Comparison of ENCODE assay signal across 15 mouse cellular contexts in the genomic region with DNA sequence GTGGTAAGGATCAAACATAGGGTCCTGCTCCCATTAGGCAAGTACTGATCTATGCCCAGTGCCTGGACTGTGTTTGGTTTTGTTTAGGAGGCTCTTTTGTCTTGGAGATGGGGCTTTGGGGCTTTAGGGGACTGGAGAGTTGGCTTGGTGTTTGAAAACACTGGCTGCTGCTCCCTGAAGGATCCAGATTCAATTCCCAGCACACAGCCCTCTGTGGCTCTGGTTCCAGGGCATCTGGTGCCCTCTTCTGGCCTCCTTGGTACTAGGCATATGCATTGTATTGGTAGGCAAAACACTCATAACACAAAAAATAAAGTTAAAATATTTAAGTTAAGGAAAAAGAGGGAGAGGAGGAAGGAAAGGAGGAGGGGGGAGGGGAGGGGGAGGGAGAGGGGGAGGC. TPM values are rescaled to one million over a fixed set of nuclear protein-coding genes. Genes with fewer than 3 reads are reported as not detected.
DNase-seq lines count a peak whose midpoint lies in the region; ATAC-seq and TF ChIP-seq lines count a peak whose summit lies in the region.
"Had no signal": no experiment of that assay in that cellular context is flagged by ENCODE, and none has a peak within 500 bp of the region (broad histone marks: within the 10 kb centered on the region; RNA-seq: fewer than 3 reads in every experiment).

No protein-coding gene starts in this region.

- no peak for TF ChIP-seq POLR2A in brain, embryonic 14.5 days (IDR thresholded peaks at IDR 0.05; ENCODE audit: borderline replicate concordance, extremely low read depth, insufficient read depth, insufficient read length, poor library complexity, severe bottlenecking)

- H3K36me3 ChIP-seq in hindbrain, postnatal 0 days (ENCODE audit: insufficient read depth, low read length): no peaks in the 10 kb centered on the region
- H3K36me3 ChIP-seq in hindbrain, embryonic 14.5 days (replicated peaks; ENCODE audit: control insufficient read depth, insufficient read depth): no peaks in the 10 kb centered on the region
- H3K36me3 ChIP-seq: hindbrain, embryonic 10.5 days had no signal

- no peak overlapping the region for H3K27ac ChIP-seq in hindbrain, postnatal 0 days
- H3K27ac ChIP-seq in hindbrain, embryonic 14.5 days: no peak overlapping the region
- H3K27ac ChIP-seq: hindbrain, embryonic 10.5 days; macrophage had no signal

- no peak for DNase-seq in hindbrain, postnatal 0 days (ENCODE audit: low spot score)
- DNase-seq in hindbrain, embryonic 14.5 days (ENCODE audit: low spot score): no peak
- DNase-seq in thymus, postnatal 14 days: peak; percentile 21
- DNase-seq in thymus, adult 18-20 months: no peak
- no peak for DNase-seq in brain, embryonic 14.5 days (ENCODE audit: low read depth)
- peak; percentile 2 to 11 for DNase-seq in thymus, postnatal 36 days
- no peak for DNase-seq in testis, postnatal 10 days (ENCODE audit: low spot score)
- DNase-seq: cerebellum, postnatal 25 days; gastrocnemius, postnatal 25 days; layer of hippocampus, postnatal 36 days; right cerebral cortex, postnatal 14 days had no signal

- no peak overlapping the region for H3K4me2 ChIP-seq in hindbrain, postnatal 0 days (ENCODE audit: low read depth, low read length)
- no peak overlapping the region for H3K4me2 ChIP-seq in hindbrain, embryonic 14.5 days (replicated peaks)

- 0 out of 2 replicates have a peak, but pooled peaks have one; percentile 8 for TF ChIP-seq CTCF in hindbrain, postnatal 0 days (IDR thresholded peaks at IDR 0.05; ENCODE audit: low read depth)
- TF ChIP-seq CTCF in brain, embryonic 14.5 days (IDR thresholded peaks at IDR 0.05; ENCODE audit: borderline replicate concordance, extremely low read depth, insufficient read depth, insufficient read length): peak; percentile 8; the same call in 1 of the 2 replicates

- no peak for ATAC-seq in hindbrain, postnatal 0 days
- ATAC-seq in hindbrain, embryonic 14.5 days (ENCODE audit: low FRiP score): no peak
- no peak for ATAC-seq in activated CD4-positive, CD25-positive, alpha-beta regulatory T cell, adult 4 months

- H3K27me3 ChIP-seq in hindbrain, postnatal 0 days (ENCODE audit: insufficient read depth, low read length): no peaks in the 10 kb centered on the region
- H3K27me3 ChIP-seq in hindbrain, embryonic 14.5 days (ENCODE audit: control insufficient read depth, insufficient read depth, low read length): no peaks in the 10 kb centered on the region

- H3K9me3 ChIP-seq in hindbrain, postnatal 0 days (ENCODE audit: low read length): no peaks in the 10 kb centered on the region
- H3K9me3 ChIP-seq in hindbrain, embryonic 14.5 days (ENCODE audit: control insufficient read depth, low read length): no peaks in the 10 kb centered on the region
- H3K9me3 ChIP-seq: hindbrain, embryonic 10.5 days had no signal

- H3K9ac ChIP-seq in hindbrain, postnatal 0 days (replicated peaks; ENCODE audit: low read length): no peak overlapping the region
- H3K9ac ChIP-seq in hindbrain, embryonic 14.5 days: no peak overlapping the region

- no peaks in the 10 kb centered on the region for H3K4me1 ChIP-seq in hindbrain, postnatal 0 days (ENCODE audit: insufficient read depth, low read length)
- H3K4me1 ChIP-seq in hindbrain, embryonic 14.5 days (replicated peaks; ENCODE audit: control insufficient read depth, insufficient read depth, low read length): no peaks in the 10 kb centered on the region
- H3K4me1 ChIP-seq: hindbrain, embryonic 10.5 days had no signal

- H3K4me3 ChIP-seq in hindbrain, postnatal 0 days (ENCODE audit: low read length): no peak overlapping the region
- no peak overlapping the region for H3K4me3 ChIP-seq in hindbrain, embryonic 14.5 days (replicated peaks; ENCODE audit: low read length)
- H3K4me3 ChIP-seq: erythroblast, embryonic 14.5 days; hindbrain, embryonic 10.5 days had no signal

RNA-seq across cellular contexts. Expression of a gene that starts 29.6 kb away (rescaled TPM):
- total RNA-seq in hindbrain, postnatal 0 days (2014; rRNA removed): 12.3 and 13.4 TPM in 2 replicates
- polyA plus RNA-seq in hindbrain, postnatal 0 days (2015; fragmentation: Nextera tagmentation; extraction: Ambion mirVana): 2.3 and 2.7 TPM in 2 replicates
- polyA plus RNA-seq in hindbrain, embryonic 14.5 days (2014; fragmentation: Nextera tagmentation; extraction: Ambion mirVana): 4.7 and 4.8 TPM in 2 replicates
- 11.9 and 15.2 TPM in 2 replicates for polyA plus RNA-seq in brain, embryonic 14.5 days (2012; rRNA removed)
- polyA plus RNA-seq in activated CD4-positive, CD25-positive, alpha-beta regulatory T cell, adult 4 months (2017; shearing (Covaris generic)): 1 to 10 TPM; 7.0 to 7.1 TPM

RNA-seq across cellular contexts. Expression of a gene that starts 40.3 kb away (rescaled TPM):
- total RNA-seq in hindbrain, postnatal 0 days (2014; rRNA removed): 0.83 and 1.2 TPM in 2 replicates
- polyA plus RNA-seq in hindbrain, postnatal 0 days (2015; fragmentation: Nextera tagmentation; extraction: Ambion mirVana): 0.58 and 0.74 TPM in 2 replicates
- 0.34 and 1.0 TPM in 2 replicates for polyA plus RNA-seq in hindbrain, embryonic 14.5 days (2014; fragmentation: Nextera tagmentation; extraction: Ambion mirVana)
- polyA plus RNA-seq in brain, embryonic 14.5 days (2012; rRNA removed): 0.32 and 0.44 TPM in 2 replicates
- polyA plus RNA-seq in activated CD4-positive, CD25-positive, alpha-beta regulatory T cell, adult 4 months (2017; shearing (Covaris generic)): under 1 TPM in 1 of 2 experiments, not detected in 1; 0.11 TPM
- polyA plus RNA-seq: erythroblast, embryonic 14.5 days had no signal

RNA-seq across cellular contexts. Expression of a gene that starts 40.4 kb away (rescaled TPM):
- 49.2 and 54.8 TPM in 2 replicates for total RNA-seq in hindbrain, postnatal 0 days (2014; rRNA removed)
- polyA plus RNA-seq in hindbrain, postnatal 0 days (2015; fragmentation: Nextera tagmentation; extraction: Ambion mirVana): 51.4 and 52.4 TPM in 2 replicates
- polyA plus RNA-seq in hindbrain, embryonic 14.5 days (2014; fragmentation: Nextera tagmentation; extraction: Ambion mirVana): 58.5 and 59.1 TPM in 2 replicates
- 63.6 and 67.7 TPM in 2 replicates for polyA plus RNA-seq in brain, embryonic 14.5 days (2012; rRNA removed)
- polyA plus RNA-seq in activated CD4-positive, CD25-positive, alpha-beta regulatory T cell, adult 4 months (2017; shearing (Covaris generic)): 10 to 100 TPM; 84.5 to 98.6 TPM

Comparison
In these comparisons a context has a peak if more than half of its experiments do, and no peak if none do; other contexts are left out.
1. DNase-seq: peak in thymus, postnatal 14 days (single experiment) and thymus, postnatal 36 days (2 of 2); none in hindbrain, postnatal 0 days (single experiment), hindbrain, embryonic 14.5 days (single experiment), thymus, adult 18-20 months (0 of 2), brain, embryonic 14.5 days (single experiment) and testis, postnatal 10 days (single experiment).